Mouse (Mus musculus): ENCODE results near the gene Arhgef6. TPM values are rescaled to one million over a fixed set of nuclear protein-coding genes. Genes with fewer than 3 reads are reported as not detected.

The Arhgef6 gene
- polyA plus RNA-seq, 1 experiment from 2014 or later: 4.3 TPM

DNA sequence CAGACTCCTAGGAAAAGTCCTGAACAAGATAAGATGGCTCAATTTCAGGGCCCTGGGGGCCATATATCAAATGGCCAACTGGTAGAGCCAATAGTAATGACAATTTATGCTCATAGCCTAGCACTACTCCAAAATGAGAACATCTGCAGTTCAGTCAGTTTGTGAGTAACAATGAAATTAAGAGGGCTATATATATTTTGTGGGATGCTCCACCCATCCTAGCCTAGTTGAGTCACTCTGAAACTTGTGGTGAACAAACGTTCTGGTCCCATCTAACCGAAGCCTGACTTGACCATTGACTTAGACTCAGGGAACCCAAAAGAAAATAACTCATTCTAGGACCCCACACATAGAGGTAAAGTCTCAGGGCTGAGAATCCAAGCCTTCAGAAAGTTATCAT lies 156.1 kb downstream of the Arhgef6 start:
- ATAC-seq (ENCODE audit: insufficient read depth, low FRiP score, low read depth): no peak
- Histone ChIP-seq H3K9me3 (no peaks in the 10 kb centered on the region), H3K9ac (no peak overlapping the region), H3K36me3 (no peaks in the 10 kb centered on the region), H3K27ac (no peak overlapping the region), H3K27me3 (replicated peaks) (no peaks in the 10 kb centered on the region), H3K4me3 (replicated peaks) (no peak overlapping the region), H3K4me1 (no peaks in the 10 kb centered on the region), H3K4me2 (no peak overlapping the region)
- WGBS: 83% methylated on average over 2 of the region's 2 CpGs

Other genes starting within 250 kb of the Arhgef6 start
- not detected in 2 replicates for gene Cd40lg, start 126.6 kb downstream of the Arhgef6 start, polyA plus RNA-seq (2015; fragmentation: Nextera tagmentation; extraction: Ambion mirVana)
- 86.2 and 98.5 TPM in 2 replicates for gene Rbmx, start 54.3 kb upstream of the Arhgef6 start, polyA plus RNA-seq (2015; fragmentation: Nextera tagmentation; extraction: Ambion mirVana)
- gene Gm364, start 70.4 kb upstream of the Arhgef6 start, polyA plus RNA-seq (2015; fragmentation: Nextera tagmentation; extraction: Ambion mirVana): not detected in 2 replicates
- gene Gpr101, start 165.0 kb upstream of the Arhgef6 start, polyA plus RNA-seq (2015; fragmentation: Nextera tagmentation; extraction: Ambion mirVana): not detected in 2 replicates

All from stomach, embryonic 15.5 days (tissue).